Mouse (Mus musculus) liver, embryonic 14.5 days (tissue): Measurements from ENCODE around the gene Cacna1c. TPM values are rescaled to one million over a fixed set of nuclear protein-coding genes. Genes with fewer than 3 reads are reported as not detected.

Experiments used
- ATAC-seq: fragments of 200-750 bp; cut with Nextera tagmentation; 2 replicates; pipeline ENCODE4 v1.8.0; 2017; ENCODE audit warnings: moderate number of reproducible peaks, mild to moderate bottlenecking, moderate library complexity; ENCODE audit not compliant: insufficient read depth
- DNase-seq, 3 experiments: peaks; one replicate each; pipeline ENCODE4 v3.0.0-alpha.2; 2012 to 2013; ENCODE audit warnings: low read depth in 3 of 3, low spot score in 3 of 3
- H3K27ac ChIP-seq: fragments of 300-500 bp; sonication (generic); 2 replicates; pipeline ENCODE4 v1.5.1; 2014; ENCODE audit warnings: moderate library complexity, mild to moderate bottlenecking, control low read depth, inconsistent platforms
- H3K27me3 ChIP-seq: fragments of 300-500 bp; sonication (generic); 2 replicates; pipeline ENCODE4 v1.6.1; 2014; ENCODE audit warnings: mild to moderate bottlenecking, low read length, moderate library complexity; ENCODE audit not compliant: control insufficient read depth, insufficient read depth
- H3K36me3 ChIP-seq: fragments of 300-500 bp; sonication (generic); replicated peaks from 2 replicates; pipeline ENCODE4 v1.6.1; 2014; ENCODE audit warnings: low read depth; ENCODE audit not compliant: control insufficient read depth, insufficient read depth
- H3K4me1 ChIP-seq, 2 experiments: fragments of 200-500 bp in 1 of 2; fragments of 300-500 bp in 1 of 2; sonication (generic) in 1 of 2; replicated peaks; 2 replicates each; pipeline ENCODE4 v1.6.1; 2012 to 2014; ENCODE audit warnings: antibody characterized with exemption in 1 of 2, inconsistent platforms in 1 of 2, low read length in 1 of 2; ENCODE audit not compliant: control insufficient read depth in 2 of 2, insufficient read depth in 2 of 2
- H3K4me2 ChIP-seq: fragments of 300-500 bp; sonication (generic); 2 replicates; pipeline ENCODE4 v1.6.1; 2014; ENCODE audit warnings: low read depth, mild to moderate bottlenecking, control low read depth, moderate library complexity
- H3K4me3 ChIP-seq, 2 experiments: fragments of 200-500 bp in 1 of 2; fragments of 300-500 bp in 1 of 2; sonication (generic) in 1 of 2; 2 replicates each; pipeline ENCODE4 v1.5.1; 2012 to 2014; ENCODE audit warnings: low read depth in 2 of 2, low read length in 2 of 2, mild to moderate bottlenecking in 2 of 2, control low read depth in 1 of 2, inconsistent platforms in 1 of 2, moderate library complexity in 1 of 2; ENCODE audit not compliant: insufficient read depth in 1 of 2
- H3K9ac ChIP-seq: fragments of 300-500 bp; sonication (generic); replicated peaks from 2 replicates; pipeline ENCODE4 v1.6.1; 2014; ENCODE audit warnings: mild to moderate bottlenecking, control low read depth, moderate library complexity
- H3K9me3 ChIP-seq: fragments of 300-500 bp; sonication (generic); 2 replicates; pipeline ENCODE4 v1.6.1; 2016; ENCODE audit warnings: low read length, mixed read lengths; ENCODE audit not compliant: control insufficient read depth
- CTCF ChIP-seq: IDR thresholded peaks from 2 replicates; pipeline ENCODE4 v1.5.1; 2016; ENCODE audit warnings: antibody characterized with exemption, low read depth, control low read depth
- EP300 ChIP-seq: IDR thresholded peaks from 2 replicates; pipeline ENCODE4 v1.6.1; 2016; ENCODE audit warnings: antibody characterized with exemption, low read depth
- WGBS: fragments of 180-500 bp; shearing (Covaris S2); extraction: QIAGEN DNeasy Blood & Tissue Kit; methylation state at CpG from one replicate; pipeline ENCODE4 v1.1.7; 2014; ENCODE audit not compliant: insufficient replicate concordance; 5-methylcytosine and 5-hydroxymethylcytosine counted together
- polyA plus RNA-seq, 2 experiments: library from polyadenylated mRNA; depleted of rRNA in 1 of 2; stranded (reverse) in 1 of 2; unstranded in 1 of 2; fragments of >200 nt; fragmentation: Nextera tagmentation in 1 of 2; extraction: Ambion mirVana in 1 of 2; gene quantifications; 2 replicates each; pipeline versions ENCODE4 v1.2.1 to v1.2.3; 2012 to 2014

Gene Cacna1c
- polyA plus RNA-seq, 2 experiments: 0.20 to 0.32 TPM

GRCm38 (mm10) chr6:118639816-118640215 lies 556.4 kb downstream of the Cacna1c start:
- no peak for ATAC-seq
- Histone ChIP-seq H3K4me1 (no peaks in the 10 kb centered on the region), H3K27ac (no peak overlapping the region), H3K36me3 (no peaks in the 10 kb centered on the region), H3K4me2 (no peak overlapping the region), H3K4me3 (no peak overlapping the region), H3K9me3 (no peaks in the 10 kb centered on the region), H3K9ac (no peak overlapping the region), H3K27me3 (no peaks in the 10 kb centered on the region)
- TF ChIP-seq CTCF (no peak), EP300 (no peak)
- DNase-seq: no peak
- 59% methylated on average over 2 of the region's 2 CpGs for WGBS

DNA sequence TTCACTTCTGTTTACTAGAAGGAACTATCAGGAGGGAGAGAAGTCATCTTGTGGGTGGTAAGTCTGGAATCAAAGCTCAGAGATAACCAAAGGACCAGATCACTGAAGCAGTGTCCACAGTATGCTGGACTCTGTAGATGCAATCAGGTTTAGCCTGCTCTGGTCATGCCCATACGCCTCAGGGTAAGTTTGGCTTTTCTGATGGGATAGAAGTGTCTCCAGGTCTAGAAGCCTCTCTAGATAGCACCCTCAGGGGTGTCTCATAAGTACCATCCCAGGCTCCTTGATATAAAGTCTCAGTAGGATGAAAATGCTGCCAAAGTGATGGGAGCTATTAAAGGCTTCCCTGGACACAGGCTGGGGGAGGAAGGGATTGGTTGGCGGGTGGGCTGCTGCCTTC lies 557.3 kb downstream of the Cacna1c start:
- 59% methylated on average over 2 of the region's 2 CpGs for WGBS
- Histone ChIP-seq H3K27me3 (no peaks in the 10 kb centered on the region), H3K36me3 (no peaks in the 10 kb centered on the region), H3K9ac (no peak overlapping the region), H3K27ac (no peak overlapping the region), H3K4me3 (no peak overlapping the region), H3K4me2 (no peak overlapping the region), H3K9me3 (no peaks in the 10 kb centered on the region), H3K4me1 (no peaks in the 10 kb centered on the region)
- ATAC-seq: no peak
- TF ChIP-seq CTCF (no peak), EP300 (no peak)
- no peak for DNase-seq

DNA sequence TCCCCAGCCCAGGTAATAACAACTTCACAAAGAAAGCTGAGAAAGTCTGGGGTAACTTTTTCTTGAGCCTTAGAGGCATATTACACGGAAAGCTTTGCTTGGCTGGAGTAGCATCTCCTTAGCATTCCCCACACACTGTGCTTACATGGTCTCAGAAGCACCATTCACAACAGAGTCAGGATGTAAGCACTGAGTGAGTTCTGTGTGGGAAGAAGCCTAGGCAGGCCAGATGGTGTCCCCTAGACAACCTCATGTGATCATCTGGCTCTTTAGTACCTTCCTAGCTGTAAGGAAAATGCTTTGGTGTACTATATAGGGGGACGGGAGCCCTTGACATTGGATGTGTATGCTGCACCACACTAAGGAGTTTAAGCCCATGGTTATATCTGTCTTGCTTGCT lies 563.7 kb downstream of the Cacna1c start:
- H3K4me2 ChIP-seq: no peak overlapping the region
- no peak for TF ChIP-seq EP300
- H3K27me3 ChIP-seq: no peaks in the 10 kb centered on the region
- no peak for DNase-seq
- H3K27ac ChIP-seq: no peak overlapping the region
- H3K4me1 ChIP-seq: no peaks in the 10 kb centered on the region
- H3K36me3 ChIP-seq: no peaks in the 10 kb centered on the region
- WGBS: 49% methylated on average over 2 of the region's 2 CpGs
- H3K4me3 ChIP-seq: no peak overlapping the region
- no peak for ATAC-seq
- no peak overlapping the region for H3K9ac ChIP-seq
- H3K9me3 ChIP-seq: no peaks in the 10 kb centered on the region

- DNase-seq: no peak
Measured at GRCm38 (mm10) chr6:118630006-118630405, 566.2 kb downstream of the Cacna1c start.

GRCm38 (mm10) chr6:118626246-118626645 lies 570.0 kb downstream of the Cacna1c start:
- H3K4me3 ChIP-seq: no peak overlapping the region
- no peaks in the 10 kb centered on the region for H3K36me3 ChIP-seq
- no peaks in the 10 kb centered on the region for H3K27me3 ChIP-seq
- H3K27ac ChIP-seq: no peak overlapping the region
- no peak for TF ChIP-seq EP300
- TF ChIP-seq CTCF: peak; percentile 26; the same call in 1 of the 2 replicates
- H3K9ac ChIP-seq: no peak overlapping the region
- 50% methylated on average over 4 of the region's 4 CpGs for WGBS
- H3K9me3 ChIP-seq: no peaks in the 10 kb centered on the region
- DNase-seq (peak in 1 of 3 experiments; percentile 9), ATAC-seq (no peak)
- H3K4me2 ChIP-seq: no peak overlapping the region
- peaks cover 0 to 4% of the 10 kb centered on the region in 2 experiments; a peak in 2 of 4 replicates for H3K4me1 ChIP-seq

More at GRCm38 (mm10) chr6:118630006-118630405, 566.2 kb downstream of the Cacna1c start:
- no peak overlapping the region for H3K9ac ChIP-seq
- 41% methylated on average over 4 of the region's 4 CpGs for whole genome bisulfite sequencing
- no peak overlapping the region for H3K27ac ChIP-seq
- TF ChIP-seq EP300 (no peak), CTCF (no peak)
- ATAC-seq: no peak
- H3K27me3 ChIP-seq: no peaks in the 10 kb centered on the region
- no peak overlapping the region for H3K4me3 ChIP-seq
- no peaks in the 10 kb centered on the region for H3K4me1 ChIP-seq
- no peaks in the 10 kb centered on the region for H3K9me3 ChIP-seq
- H3K36me3 ChIP-seq: no peaks in the 10 kb centered on the region
- no peak overlapping the region for H3K4me2 ChIP-seq
